Mouse (Mus musculus): Measurements from ENCODE around the gene Lhfp.
"Not testable (repeated sequence)": the region's sequence is repeated elsewhere in the genome, so short reads cannot be mapped to it uniquely, and the experiment has no call there.

Gene Lhfp

GRCm38 (mm10) chr3:53212599-53212998 lies 171.3 kb downstream of the Lhfp start:
- no peak for DNase-seq (ENCODE audit: low read depth, low spot score)

- DNase-seq (ENCODE audit: low read depth, low spot score) = no peak
Observed at GRCm38 (mm10) chr3:53213346-53213745, 172.0 kb downstream of the Lhfp start.

- no peak for DNase-seq (ENCODE audit: low read depth, low spot score)
Observed at GRCm38 (mm10) chr3:53213746-53214271, 172.5 kb downstream of the Lhfp start.

GRCm38 (mm10) chr3:53214386-53214785 lies 173.1 kb downstream of the Lhfp start:
- no peak for DNase-seq (ENCODE audit: low read depth, low spot score)

GRCm38 (mm10) chr3:53217697-53218096 lies 176.4 kb downstream of the Lhfp start:
- no peak for DNase-seq (ENCODE audit: low read depth, low spot score)

- DNase-seq (ENCODE audit: low read depth, low spot score) = no peak
Observed at GRCm38 (mm10) chr3:53221531-53222272, 180.4 kb downstream of the Lhfp start.

- no peak for DNase-seq (ENCODE audit: low read depth, low spot score)
Observed at GRCm38 (mm10) chr3:53224141-53224540, 182.8 kb downstream of the Lhfp start.

- DNase-seq (ENCODE audit: low read depth, low spot score) = no peak
Observed at GRCm38 (mm10) chr3:53225774-53226173, 184.4 kb downstream of the Lhfp start.

GRCm38 (mm10) chr3:53226223-53226622 lies 184.9 kb downstream of the Lhfp start:
- DNase-seq (ENCODE audit: low read depth, low spot score) = no peak

GRCm38 (mm10) chr3:53227866-53228265 lies 186.5 kb downstream of the Lhfp start:
- no peak for DNase-seq (ENCODE audit: low read depth, low spot score)

- peak; percentile 34 for DNase-seq (ENCODE audit: low read depth, low spot score)
Observed at GRCm38 (mm10) chr3:53230562-53230961, 189.2 kb downstream of the Lhfp start.

- DNase-seq (ENCODE audit: low read depth, low spot score) = no peak
Observed at GRCm38 (mm10) chr3:53231112-53231511, 189.8 kb downstream of the Lhfp start.

- DNase-seq (ENCODE audit: low read depth, low spot score) = not testable (repeated sequence)
Observed at GRCm38 (mm10) chr3:53232411-53232810, 191.1 kb downstream of the Lhfp start.

GRCm38 (mm10) chr3:53234689-53235088 lies 193.4 kb downstream of the Lhfp start:
- no peak for DNase-seq (ENCODE audit: low read depth, low spot score)

GRCm38 (mm10) chr3:53236471-53236870 lies 195.1 kb downstream of the Lhfp start:
- DNase-seq (ENCODE audit: low read depth, low spot score) = no peak

- DNase-seq (ENCODE audit: low read depth, low spot score) = no peak
Observed at GRCm38 (mm10) chr3:53240150-53240549, 198.8 kb downstream of the Lhfp start.

GRCm38 (mm10) chr3:53245571-53246208 lies 204.4 kb downstream of the Lhfp start:
- no peak for DNase-seq (ENCODE audit: low read depth, low spot score)

- peak; percentile 33 for DNase-seq (ENCODE audit: low read depth, low spot score)
Observed at GRCm38 (mm10) chr3:53247102-53247501, 205.8 kb downstream of the Lhfp start.

- no peak for DNase-seq (ENCODE audit: low read depth, low spot score)
Observed at GRCm38 (mm10) chr3:53248158-53248874, 207.0 kb downstream of the Lhfp start.

- no peak for DNase-seq (ENCODE audit: low read depth, low spot score)
Observed at GRCm38 (mm10) chr3:53252556-53252955, 211.2 kb downstream of the Lhfp start.

GRCm38 (mm10) chr3:53253223-53253832 lies 212.0 kb downstream of the Lhfp start:
- no peak for DNase-seq (ENCODE audit: low read depth, low spot score)

- DNase-seq (ENCODE audit: low read depth, low spot score) = peak; percentile 31
Observed at GRCm38 (mm10) chr3:53258657-53259158, 217.4 kb downstream of the Lhfp start.

All from mesoderm, embryonic 11.5 days (tissue).